Mouse (Mus musculus) small intestine, adult 2 months (tissue): Measurements from ENCODE around the gene Rps6. TPM values are rescaled to one million over a fixed set of nuclear protein-coding genes. Genes with fewer than 3 reads are reported as not detected.
A peak's percentile ranks its signal among the peaks of the same experiment; 100 is the strongest.
"Not testable (repeated sequence)": the region's sequence is repeated elsewhere in the genome, so short reads cannot be mapped to it uniquely, and the experiment has no call there.

Experiments
- H3K27ac ChIP-seq: fragments of 200-500 bp; 2 replicates; pipeline ENCODE4 v1.5.1; 2012; ENCODE audit warnings: low read depth, low read length, control low read depth, inconsistent platforms; ENCODE audit not compliant: insufficient read depth
- H3K27me3 ChIP-seq: fragments of 200-500 bp; 2 replicates; pipeline ENCODE4 v1.6.1; 2012; ENCODE audit warnings: mild to moderate bottlenecking, moderate library complexity, low read length, inconsistent platforms; ENCODE audit not compliant: control insufficient read depth, insufficient read depth
- H3K36me3 ChIP-seq: fragments of 200-500 bp; 2 replicates; pipeline ENCODE4 v1.6.1; 2012; ENCODE audit warnings: mild to moderate bottlenecking, low read length, control low read depth, inconsistent platforms; ENCODE audit not compliant: control insufficient read depth, insufficient read depth
- H3K4me1 ChIP-seq: fragments of 200-500 bp; 2 replicates; pipeline ENCODE4 v1.6.1; 2012; ENCODE audit warnings: low read length, inconsistent platforms, mixed read lengths; ENCODE audit not compliant: control insufficient read depth, insufficient read depth, insufficient read length
- H3K4me3 ChIP-seq: fragments of 200-500 bp; 2 replicates; pipeline ENCODE4 v1.5.1; 2012; ENCODE audit warnings: low read depth, mild to moderate bottlenecking, control low read depth, inconsistent platforms, low read length, moderate library complexity
- CTCF ChIP-seq: fragments of 200-500 bp; IDR thresholded peaks from 2 replicates; pipeline ENCODE4 v1.5.1; 2012; ENCODE audit warnings: low read depth, mild to moderate bottlenecking, control low read depth, inconsistent platforms, low read length, moderate library complexity, mixed read lengths; ENCODE audit not compliant: insufficient replicate concordance, insufficient read length; ENCODE audit errors: extremely low read depth
- POLR2A ChIP-seq: fragments of 200-500 bp; IDR thresholded peaks from 2 replicates; pipeline ENCODE4 v1.6.1; 2012; ENCODE audit warnings: low read depth, mild to moderate bottlenecking, control low read depth, inconsistent platforms, low read length, moderate library complexity
- WGBS: fragments of 180-500 bp; shearing (Covaris S2); methylation state at CpG from one replicate; pipeline ENCODE4 v1.1.7; 2018; 5-methylcytosine and 5-hydroxymethylcytosine counted together
- polyA plus RNA-seq: library from polyadenylated mRNA; depleted of rRNA; stranded (reverse); fragments of >200 nt; gene quantifications from 2 replicates; pipeline ENCODE4 v1.2.3, GENCODE M21; 2012

Rps6 gene
- polyA plus RNA-seq, 1 experiment = 167 TPM

DNA sequence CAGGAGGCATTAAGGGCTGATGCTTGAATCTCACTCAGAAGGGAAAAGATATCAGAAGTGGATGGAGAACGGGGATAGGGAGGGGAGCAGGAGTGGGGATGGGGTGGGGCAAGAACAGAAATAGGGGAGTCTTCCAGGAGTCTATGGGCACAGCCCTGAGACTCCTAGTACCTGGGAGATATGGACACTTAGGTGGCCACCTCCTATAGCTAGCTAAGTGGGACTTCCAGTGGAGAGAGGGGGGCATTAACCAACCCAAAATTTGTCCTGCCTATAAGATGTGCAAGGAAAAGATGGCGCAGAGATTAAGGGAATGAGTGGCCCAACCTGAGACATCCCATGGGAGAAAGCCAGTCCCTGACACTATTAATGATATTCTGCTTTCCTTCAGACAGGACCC is 5.9 kb downstream of the Rps6 start:
- H3K4me1 ChIP-seq = peaks cover 2% of the 10 kb centered on the region; the same call in 1 of the 2 replicates
- no peak for TF ChIP-seq POLR2A
- no peak for TF ChIP-seq CTCF
- H3K4me3 ChIP-seq = no peak overlapping the region
- peaks cover 37% of the 10 kb centered on the region for H3K36me3 ChIP-seq
- H3K27ac ChIP-seq = no peak overlapping the region
- H3K27me3 ChIP-seq = no peaks in the 10 kb centered on the region
- 80% methylated on average over 2 of the region's 2 CpGs for WGBS

DNA sequence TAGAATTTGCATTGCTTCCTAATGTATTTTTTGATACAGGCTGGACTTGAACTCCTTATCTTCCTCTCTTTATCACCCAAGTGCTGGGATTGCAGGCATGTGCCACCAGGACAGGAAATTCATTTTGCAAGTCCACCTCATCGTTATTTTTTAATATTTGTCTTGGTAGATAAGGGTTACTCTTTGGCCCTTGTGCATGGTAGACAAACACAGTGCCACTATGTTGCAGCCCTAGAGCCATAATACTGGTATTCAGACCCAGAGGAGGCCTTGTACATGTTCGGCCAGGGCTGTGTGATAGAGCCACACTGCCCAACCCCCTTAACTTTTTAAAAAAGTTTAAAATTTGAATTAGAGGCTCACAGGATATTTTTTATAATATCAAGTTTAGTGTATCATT is 10.0 kb downstream of the Rps6 start:
- Histone ChIP-seq H3K4me1 (peaks cover 2% of the 10 kb centered on the region; the same call in 1 of the 2 replicates), H3K36me3 (peaks cover 26% of the 10 kb centered on the region), H3K27me3 (no peaks in the 10 kb centered on the region), H3K27ac (no peak overlapping the region), H3K4me3 (no peak overlapping the region)
- WGBS = 19% methylated on average over 2 of the region's 2 CpGs
- TF ChIP-seq POLR2A (no peak), CTCF (no peak)

DNA sequence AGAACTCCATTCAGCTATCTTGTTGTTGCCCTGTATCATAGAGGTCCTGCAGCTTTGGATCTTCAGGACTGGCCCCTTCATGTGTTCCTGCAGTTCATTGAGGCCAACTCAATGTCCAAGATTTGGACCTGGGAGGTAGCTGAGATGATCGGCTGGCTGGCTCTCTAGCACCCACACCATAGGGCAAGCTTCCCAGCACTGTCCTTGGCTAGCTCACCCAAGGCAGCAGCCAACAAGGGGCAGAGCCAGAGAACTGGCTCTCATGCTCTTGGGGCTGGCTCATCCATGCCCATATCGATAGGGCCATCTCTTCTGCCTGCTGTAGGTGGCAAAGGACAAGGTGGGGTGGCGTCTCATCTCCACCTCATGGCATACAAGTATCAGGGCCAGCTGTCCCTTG is 11.8 kb downstream of the Rps6 start:
- H3K27ac ChIP-seq = no peak overlapping the region
- TF ChIP-seq CTCF (no peak), POLR2A (no peak)
- 92% methylated on average over 3 of the region's 3 CpGs for whole genome bisulfite sequencing
- peaks cover 2% of the 10 kb centered on the region; the same call in 1 of the 2 replicates for H3K4me1 ChIP-seq
- H3K4me3 ChIP-seq = no peak overlapping the region
- peaks cover 35% of the 10 kb centered on the region for H3K36me3 ChIP-seq
- H3K27me3 ChIP-seq = no peaks in the 10 kb centered on the region

DNA sequence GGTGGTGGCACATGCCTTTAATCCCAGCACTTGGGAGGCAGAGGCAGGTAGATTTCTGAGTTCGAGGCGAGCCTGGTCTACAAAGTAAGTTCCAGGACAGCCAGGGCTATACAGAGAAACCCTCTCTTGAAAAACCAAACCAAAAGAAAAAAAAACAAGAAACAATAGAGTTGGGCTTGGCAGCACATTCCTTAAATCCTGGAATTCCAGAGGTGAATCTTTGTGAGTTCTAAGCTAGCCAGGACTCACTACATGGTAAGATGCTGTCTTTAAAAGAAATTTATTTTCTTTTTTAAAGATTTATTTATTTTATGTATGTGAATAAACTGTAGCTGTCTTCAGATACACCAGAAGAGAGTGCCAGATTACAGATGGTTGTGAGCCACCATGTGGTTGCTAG is 16.1 kb downstream of the Rps6 start:
- not testable (repeated sequence) for H3K27me3 ChIP-seq, H3K27ac ChIP-seq, H3K4me3 ChIP-seq, H3K4me1 ChIP-seq
- WGBS = 92% methylated on average over 2 of the region's 2 CpGs
- H3K36me3 ChIP-seq = peaks cover 50% of the 10 kb centered on the region

DNA sequence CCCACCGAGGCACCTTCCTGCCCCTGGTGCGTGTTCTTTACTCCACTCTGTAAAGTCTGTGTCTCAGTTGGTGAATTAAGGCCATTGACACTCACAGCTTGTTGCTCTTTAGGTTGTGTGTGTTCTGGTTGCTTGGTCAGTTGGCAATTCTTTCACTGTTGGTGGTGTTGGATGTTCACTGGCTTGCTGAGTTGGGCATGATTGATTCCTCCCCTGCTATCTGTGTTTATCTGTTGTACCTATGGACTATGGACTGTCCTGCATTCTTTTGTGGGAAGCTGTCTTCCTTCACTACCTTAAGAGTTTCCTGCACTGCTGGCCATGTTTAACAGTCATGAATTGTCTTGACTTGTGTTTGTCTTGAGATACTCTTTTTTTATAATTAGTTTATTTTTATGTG is 25.3 kb downstream of the Rps6 start:
- TF ChIP-seq POLR2A (no peak), CTCF (no peak)
- peaks cover 35% of the 10 kb centered on the region for H3K36me3 ChIP-seq
- peak overlapping the region; percentile 66 for H3K27ac ChIP-seq
- 87% methylated on average over 2 of the region's 2 CpGs for WGBS
- H3K4me3 ChIP-seq = no peak overlapping the region
- H3K4me1 ChIP-seq = peaks cover 6% of the 10 kb centered on the region; the same call in 1 of the 2 replicates
- no peaks in the 10 kb centered on the region for H3K27me3 ChIP-seq

DNA sequence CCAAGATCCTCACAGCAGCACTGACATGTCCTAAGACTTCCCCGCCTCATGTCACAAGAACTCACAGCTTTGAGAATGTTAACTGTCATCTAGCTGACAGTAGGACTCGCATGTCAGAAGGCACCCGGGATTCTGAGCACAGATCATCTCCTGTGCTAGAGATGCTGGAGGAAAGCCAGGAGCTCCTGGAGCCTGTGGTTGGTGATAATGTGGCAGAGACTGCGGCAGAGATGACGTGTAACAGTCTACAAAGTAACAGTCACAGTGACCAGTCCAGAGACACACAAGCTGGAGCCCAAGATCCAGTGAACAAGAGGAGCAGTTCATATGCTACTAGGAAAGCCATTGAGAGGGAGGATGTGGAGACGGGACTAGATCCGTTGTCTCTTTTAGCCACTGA is 32.1 kb downstream of the Rps6 start:
- Histone ChIP-seq H3K27me3 (no peaks in the 10 kb centered on the region), H3K36me3 (peaks cover 51% of the 10 kb centered on the region), H3K27ac (no peak overlapping the region), H3K4me1 (no peaks in the 10 kb centered on the region), H3K4me3 (no peak overlapping the region)
- 89% methylated on average over 7 of the region's 7 CpGs for WGBS
- TF ChIP-seq POLR2A (no peak), CTCF (no peak)

DNA sequence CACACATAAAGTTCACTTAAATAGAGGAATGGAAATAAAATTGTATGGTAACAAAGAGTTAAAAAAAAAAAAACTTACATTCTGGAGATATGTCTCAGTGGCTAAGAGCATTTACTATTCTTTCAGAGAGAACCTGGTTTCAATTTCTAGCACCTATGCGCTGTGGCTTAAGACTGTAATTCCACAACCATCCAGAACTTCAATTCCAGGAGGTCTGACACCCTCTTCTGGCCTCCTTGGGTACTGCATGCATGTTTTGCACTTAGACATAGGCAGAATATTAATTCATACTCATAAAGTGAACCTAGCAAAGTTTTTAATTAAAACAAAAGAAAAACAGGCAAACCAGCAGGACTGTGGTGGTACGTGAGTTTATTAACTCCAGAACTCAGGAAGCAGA is 34.0 kb downstream of the Rps6 start:
- TF ChIP-seq POLR2A (no peak), CTCF (no peak)
- WGBS = 67% methylated on average over 2 of the region's 2 CpGs
- Histone ChIP-seq H3K4me1 (no peaks in the 10 kb centered on the region), H3K36me3 (peaks cover 51% of the 10 kb centered on the region), H3K4me3 (no peak overlapping the region), H3K27me3 (no peaks in the 10 kb centered on the region), H3K27ac (no peak overlapping the region)

DNA sequence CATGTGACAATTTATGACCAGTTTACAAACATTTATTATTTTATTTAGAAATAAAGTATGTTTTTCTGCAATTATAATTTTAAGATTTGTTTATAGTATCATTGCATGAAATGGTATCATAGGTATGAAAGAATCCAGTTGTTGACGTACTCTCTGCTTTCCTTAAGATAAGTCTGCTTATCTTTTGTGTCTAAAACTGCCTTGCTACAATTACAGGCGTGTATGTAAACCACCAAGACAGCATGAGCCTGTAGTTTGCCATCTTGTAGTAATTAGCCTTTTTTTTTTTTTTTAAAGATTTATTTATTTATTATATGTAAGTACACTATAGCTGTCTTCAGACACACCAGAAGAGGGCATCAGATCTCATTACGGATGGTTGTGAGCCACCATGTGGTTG is 42.4 kb downstream of the Rps6 start:
- WGBS = 91% methylated on average over 3 of the region's 3 CpGs
- H3K27ac ChIP-seq = no peak overlapping the region

More for the DNA sequence above, 42.4 kb downstream of the Rps6 start:
- TF ChIP-seq CTCF = no peak
- TF ChIP-seq POLR2A = no peak
- Histone ChIP-seq H3K4me3 (no peak overlapping the region), H3K27me3 (no peaks in the 10 kb centered on the region), H3K36me3 (peaks cover 33% of the 10 kb centered on the region), H3K4me1 (no peaks in the 10 kb centered on the region)
